Mouse (Mus musculus) forebrain, postnatal 0 days (tissue): ENCODE data around the gene Nek5. TPM values are rescaled to one million over a fixed set of nuclear protein-coding genes. Genes with fewer than 3 reads are reported as not detected.

Experiments used
- ATAC-seq: fragments of 200-750 bp; cut with Nextera tagmentation; 2 replicates; pipeline ENCODE4 v1.8.0; 2017; ENCODE audit warnings: mild to moderate bottlenecking, moderate library complexity
- DNase-seq: peaks from one replicate; pipeline ENCODE4 v3.0.0-alpha.2; 2015
- H3K27ac ChIP-seq: fragments of 300-500 bp; sonication (generic); 2 replicates; pipeline ENCODE4 v1.5.1; 2014; ENCODE audit warnings: low read depth, mild to moderate bottlenecking, antibody characterized with exemption, low read length, moderate library complexity, mixed read lengths
- H3K27me3 ChIP-seq: fragments of 300-500 bp; sonication (generic); 2 replicates; pipeline ENCODE4 v1.6.1; 2014; ENCODE audit warnings: mild to moderate bottlenecking, low read length, mixed read lengths; ENCODE audit not compliant: insufficient read depth
- H3K36me3 ChIP-seq: fragments of 300-500 bp; sonication (generic); 2 replicates; pipeline ENCODE4 v1.6.1; 2014; ENCODE audit warnings: mild to moderate bottlenecking, moderate library complexity; ENCODE audit not compliant: insufficient read depth
- H3K4me1 ChIP-seq: fragments of 300-500 bp; sonication (generic); 2 replicates; pipeline ENCODE4 v1.6.1; 2014; ENCODE audit warnings: antibody characterized with exemption; ENCODE audit not compliant: insufficient read depth
- H3K4me2 ChIP-seq: fragments of 300-500 bp; sonication (generic); 2 replicates; pipeline ENCODE4 v1.6.1; 2014; ENCODE audit warnings: low read depth, mild to moderate bottlenecking, moderate library complexity
- H3K4me3 ChIP-seq: fragments of 300-500 bp; sonication (generic); 2 replicates; pipeline ENCODE4 v1.5.1; 2014; ENCODE audit warnings: low read depth, low read length, mixed read lengths
- H3K9ac ChIP-seq: fragments of 300-500 bp; sonication (generic); 2 replicates; pipeline ENCODE4 v1.6.1; 2014; ENCODE audit warnings: mild to moderate bottlenecking
- H3K9me3 ChIP-seq: fragments of 300-500 bp; sonication (generic); 2 replicates; pipeline ENCODE4 v1.6.1; 2016; ENCODE audit warnings: low read length
- CTCF ChIP-seq: sonication (generic); IDR thresholded peaks from 2 replicates; pipeline ENCODE4 v1.5.1; 2016; ENCODE audit warnings: antibody characterized with exemption, control low read depth, low read depth
- WGBS: fragments of 180-500 bp; shearing (Covaris S2); extraction: QIAGEN DNeasy Blood & Tissue Kit; methylation state at CpG from one replicate; pipeline ENCODE4 v1.1.7; 2014; 5-methylcytosine and 5-hydroxymethylcytosine counted together
- polyA plus RNA-seq: library from polyadenylated mRNA; unstranded; fragments of >200 nt; fragmentation: Nextera tagmentation; extraction: Ambion mirVana; gene quantifications from 2 replicates; pipeline ENCODE4 v1.2.1, GENCODE M21; 2015
- total RNA-seq: library from RNA; depleted of rRNA; stranded (reverse); fragments of >200 nt; gene quantifications from 2 replicates; pipeline ENCODE4 v1.2.3, GENCODE M21; 2014; rRNA removed

The Nek5 gene
- total and polyA plus RNA-seq, 2 experiments from 2014 or later: 1.2 to 3.5 TPM

GRCm38 (mm10) chr8:22040153-22040509, 84.7 kb downstream of the Nek5 start:
- no peak for TF ChIP-seq CTCF
- ATAC-seq: peak; percentile 5; the same call in 1 of the 2 replicates
- no peak overlapping the region for H3K4me2 ChIP-seq

GRCm38 (mm10) chr8:22039468-22040152, 85.2 kb downstream of the Nek5 start:
- no peak for DNase-seq
- Histone ChIP-seq H3K27me3 (no peaks in the 10 kb centered on the region), H3K27ac (no peak overlapping the region), H3K36me3 (no peaks in the 10 kb centered on the region), H3K4me1 (no peaks in the 10 kb centered on the region), H3K4me2 (no peak overlapping the region), H3K4me3 (no peak overlapping the region), H3K9me3 (no peaks in the 10 kb centered on the region), H3K9ac (no peak overlapping the region)
- 9% methylated on average over 15 of the region's 15 CpGs for WGBS
- TF ChIP-seq CTCF: no peak
- peak; percentile 42; the same call in 1 of the 2 replicates for ATAC-seq

More at GRCm38 (mm10) chr8:22040153-22040509, 84.7 kb downstream of the Nek5 start:
- no peaks in the 10 kb centered on the region for H3K9me3 ChIP-seq
- WGBS: 35% methylated on average over 6 of the region's 6 CpGs
- no peak overlapping the region for H3K4me3 ChIP-seq
- H3K36me3 ChIP-seq: no peaks in the 10 kb centered on the region
- H3K27ac ChIP-seq: no peak overlapping the region
- no peaks in the 10 kb centered on the region for H3K4me1 ChIP-seq
- H3K9ac ChIP-seq: no peak overlapping the region
- no peak for DNase-seq
- no peaks in the 10 kb centered on the region for H3K27me3 ChIP-seq

- Histone ChIP-seq H3K4me3 (no peak overlapping the region), H3K4me1 (no peaks in the 10 kb centered on the region), H3K9me3 (no peaks in the 10 kb centered on the region), H3K9ac (no peak overlapping the region), H3K27ac (no peak overlapping the region), H3K36me3 (no peaks in the 10 kb centered on the region), H3K27me3 (no peaks in the 10 kb centered on the region), H3K4me2 (no peak overlapping the region)
- DNase-seq: no peak
- WGBS: 78% methylated on average over 7 of the region's 7 CpGs
- no peak for TF ChIP-seq CTCF
- no peak for ATAC-seq
Measured at GRCm38 (mm10) chr8:22037022-22037421, 87.8 kb downstream of the Nek5 start.

DNA sequence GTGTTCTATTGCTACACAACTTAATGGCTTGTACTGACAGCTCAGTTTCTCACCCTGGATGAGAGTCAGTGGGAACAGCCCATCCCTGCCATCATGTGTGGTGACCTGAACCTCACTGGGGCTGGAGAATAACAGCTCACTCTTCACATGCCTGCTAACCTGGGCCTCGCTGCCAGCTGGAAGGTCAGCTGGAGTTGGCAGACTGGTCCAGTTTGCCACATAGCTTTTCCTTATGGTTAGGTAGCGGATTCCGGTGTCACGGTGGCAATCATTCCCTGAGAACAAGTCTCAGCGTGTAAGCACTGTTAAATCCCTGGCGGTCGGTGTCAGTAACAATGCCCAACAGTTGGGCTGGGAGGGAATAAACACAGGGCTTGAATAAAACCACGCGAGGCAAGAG, 88.7 kb downstream of the Nek5 start:
- Histone ChIP-seq H3K4me1 (no peaks in the 10 kb centered on the region), H3K4me3 (no peak overlapping the region), H3K27ac (no peak overlapping the region), H3K9ac (no peak overlapping the region), H3K27me3 (no peaks in the 10 kb centered on the region), H3K4me2 (no peak overlapping the region), H3K9me3 (no peaks in the 10 kb centered on the region), H3K36me3 (no peaks in the 10 kb centered on the region)
- no peak for TF ChIP-seq CTCF
- DNase-seq (no peak), ATAC-seq (no peak)
- 84% methylated on average over 9 of the region's 9 CpGs for WGBS

GRCm38 (mm10) chr8:22030990-22031389, 93.9 kb downstream of the Nek5 start:
- no peaks in the 10 kb centered on the region for H3K27me3 ChIP-seq
- H3K4me1 ChIP-seq: no peaks in the 10 kb centered on the region
- no peak for ATAC-seq
- no peaks in the 10 kb centered on the region for H3K36me3 ChIP-seq
- 94% methylated on average over 3 of the region's 3 CpGs for WGBS
- no peak overlapping the region for H3K27ac ChIP-seq
- no peak overlapping the region for H3K9ac ChIP-seq
- no peak for DNase-seq
- no peak for TF ChIP-seq CTCF
- H3K4me2 ChIP-seq: no peak overlapping the region
- H3K4me3 ChIP-seq: no peak overlapping the region
- no peaks in the 10 kb centered on the region for H3K9me3 ChIP-seq

DNA sequence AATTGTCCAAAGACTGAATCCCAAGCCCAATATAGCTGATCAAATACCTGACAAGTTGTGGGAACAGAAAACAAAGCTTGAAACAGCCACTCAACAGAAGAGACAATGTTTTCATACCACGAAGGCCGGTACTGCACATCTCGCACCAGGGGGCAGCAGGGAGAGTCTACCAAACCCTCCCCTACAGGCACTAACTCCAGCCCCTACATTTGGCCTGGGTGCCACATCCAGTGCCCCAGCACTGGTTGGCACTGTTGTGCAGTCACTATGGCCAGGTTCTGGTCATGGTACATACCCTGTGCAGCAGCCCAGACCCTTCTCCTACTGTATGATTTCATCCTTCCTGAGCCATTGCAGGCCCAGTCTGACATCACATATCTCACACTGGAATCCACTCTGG, 95.9 kb downstream of the Nek5 start:
- no peak for TF ChIP-seq CTCF
- H3K4me3 ChIP-seq: no peak overlapping the region
- DNase-seq (no peak), ATAC-seq (no peak)
- no peaks in the 10 kb centered on the region for H3K9me3 ChIP-seq
- H3K27me3 ChIP-seq: no peaks in the 10 kb centered on the region
- 90% methylated on average over 3 of the region's 3 CpGs for WGBS
- H3K36me3 ChIP-seq: no peaks in the 10 kb centered on the region
- H3K4me2 ChIP-seq: no peak overlapping the region
- no peak overlapping the region for H3K9ac ChIP-seq
- H3K27ac ChIP-seq: no peak overlapping the region
- no peaks in the 10 kb centered on the region for H3K4me1 ChIP-seq

GRCm38 (mm10) chr8:22025241-22025640, 99.6 kb downstream of the Nek5 start:
- H3K4me2 ChIP-seq: no peak overlapping the region
- H3K27ac ChIP-seq: no peak overlapping the region
- H3K4me1 ChIP-seq: no peaks in the 10 kb centered on the region
- WGBS: 79% methylated on average over 4 of the region's 4 CpGs
- no peaks in the 10 kb centered on the region for H3K36me3 ChIP-seq
- no peaks in the 10 kb centered on the region for H3K9me3 ChIP-seq
- no peaks in the 10 kb centered on the region for H3K27me3 ChIP-seq
- no peak overlapping the region for H3K4me3 ChIP-seq
- no peak for TF ChIP-seq CTCF
- DNase-seq (no peak), ATAC-seq (no peak)
- no peak overlapping the region for H3K9ac ChIP-seq

Other genes starting within 250 kb of the Nek5 start
- gene Defb9, start 239.6 kb downstream of the Nek5 start, total RNA-seq: not detected in 2 replicates
- 0.88 and 1.2 TPM in 2 replicates for gene Defb9, start 239.6 kb downstream of the Nek5 start, polyA plus RNA-seq
- not detected in 2 replicates for gene Defb11, start 218.6 kb downstream of the Nek5 start, total RNA-seq
- gene Defb11, start 218.6 kb downstream of the Nek5 start, polyA plus RNA-seq: 18.1 and 25.9 TPM in 2 replicates
- gene Defb15, start 192.3 kb downstream of the Nek5 start, total RNA-seq: not detected in 2 replicates
- not detected in 2 replicates for gene Defb15, start 192.3 kb downstream of the Nek5 start, polyA plus RNA-seq
- not detected in 2 replicates for gene Defb35, start 186.7 kb downstream of the Nek5 start, total RNA-seq
- gene Defb35, start 186.7 kb downstream of the Nek5 start, polyA plus RNA-seq: not detected in 2 replicates
- not detected in 2 replicates for gene Defb13, start 178.3 kb downstream of the Nek5 start, total RNA-seq
- gene Defb13, start 178.3 kb downstream of the Nek5 start, polyA plus RNA-seq: not detected in 2 replicates
- not detected in 2 replicates for gene Fam90a1a, start 166.3 kb downstream of the Nek5 start, total RNA-seq
- not detected in 2 replicates for gene Fam90a1a, start 166.3 kb downstream of the Nek5 start, polyA plus RNA-seq
- not detected in 2 replicates for gene Ccdc70, start 155.3 kb downstream of the Nek5 start, total RNA-seq
- gene Ccdc70, start 155.3 kb downstream of the Nek5 start, polyA plus RNA-seq: not detected in 2 replicates
- 2.4 and 3.6 TPM in 2 replicates for gene Atp7b, start 64.7 kb downstream of the Nek5 start, total RNA-seq
- gene Atp7b, start 64.7 kb downstream of the Nek5 start, polyA plus RNA-seq: 0.84 and 1.2 TPM in 2 replicates
- 32.0 and 44.6 TPM in 2 replicates for gene Alg11, start 64.3 kb downstream of the Nek5 start, total RNA-seq
- gene Alg11, start 64.3 kb downstream of the Nek5 start, polyA plus RNA-seq: 22.3 and 29.1 TPM in 2 replicates
- 4.6 and 7.1 TPM in 2 replicates for gene Nek3, start 41.4 kb upstream of the Nek5 start, total RNA-seq
- gene Nek3, start 41.4 kb upstream of the Nek5 start, polyA plus RNA-seq: 4.3 and 5.9 TPM in 2 replicates
- gene Ckap2, start 60.8 kb upstream of the Nek5 start, total RNA-seq: 7.5 and 8.8 TPM in 2 replicates
- 6.8 and 8.0 TPM in 2 replicates for gene Ckap2, start 60.8 kb upstream of the Nek5 start, polyA plus RNA-seq
- 38.3 and 42.9 TPM in 2 replicates for gene Vps36, start 67.8 kb upstream of the Nek5 start, total RNA-seq
- gene Vps36, start 67.8 kb upstream of the Nek5 start, polyA plus RNA-seq: 24.6 and 36.7 TPM in 2 replicates
- 4.5 and 7.0 TPM in 2 replicates for gene Thsd1, start 102.3 kb upstream of the Nek5 start, total RNA-seq
- gene Thsd1, start 102.3 kb upstream of the Nek5 start, polyA plus RNA-seq: 5.2 and 5.6 TPM in 2 replicates
- not detected in 2 replicates for gene Tpte, start 158.4 kb upstream of the Nek5 start, total RNA-seq
- gene Tpte, start 158.4 kb upstream of the Nek5 start, polyA plus RNA-seq: not detected in 2 replicates